Mouse (Mus musculus) left cerebral cortex, adult 8-10 months (tissue): ENCODE measurements around the gene Rps2. TPM values are rescaled to one million over a fixed set of nuclear protein-coding genes. Genes with fewer than 3 reads are reported as not detected.

ENCODE experiments used
- DNase-seq, 2 experiments: peaks; one replicate each; pipeline ENCODE4 v3.0.0; 2022; ENCODE audit warnings: low spot score in 2 of 2
- total RNA-seq, 4 experiments: library from RNA; stranded (reverse); gene quantifications; 2 replicates each; pipeline ENCODE4 v1.2.4; 2022

Gene Rps2
- total RNA-seq, 4 experiments from 2014 or later, result 270 to 312 (median 290) TPM

- DNase-seq, result no peak
Measured at GRCm38 (mm10) chr17:24765016-24765905, 47.3 kb downstream of the Rps2 start.

- no peak for DNase-seq
Measured at GRCm38 (mm10) chr17:24766266-24766875, 48.5 kb downstream of the Rps2 start.

- DNase-seq, result no peak
Measured at GRCm38 (mm10) chr17:24769146-24769545, 51.2 kb downstream of the Rps2 start.

Other genes with a start within 250 kb of the Rps2 start
- 10 to 100 TPM; 32.3 to 36.2 (median 34.5) TPM for gene E4f1, start 247.8 kb upstream of the Rps2 start, total RNA-seq
- 10 to 100 TPM; 59.0 to 68.7 (median 63.8) TPM for gene Pgp, start 247.7 kb upstream of the Rps2 start, total RNA-seq
- 1 to 10 TPM; 1.6 to 2.4 (median 1.8) TPM for gene Bricd5, start 244.2 kb upstream of the Rps2 start, total RNA-seq
- 10 to 100 TPM; 29.2 to 39.0 (median 35.4) TPM for gene Mlst8, start 239.0 kb upstream of the Rps2 start, total RNA-seq
- gene Caskin1, start 229.5 kb upstream of the Rps2 start, total RNA-seq, result 100 to 1,000 TPM; 119 to 135 (median 127) TPM
- 10 to 100 TPM; 78.0 to 85.3 (median 83.4) TPM for gene Traf7, start 190.2 kb upstream of the Rps2 start, total RNA-seq
- 10 to 100 TPM; 41.3 to 54.4 (median 48.4) TPM for gene Rab26, start 183.9 kb upstream of the Rps2 start, total RNA-seq
- gene Pkd1, start 168.3 kb upstream of the Rps2 start, total RNA-seq, result 10 to 100 TPM; 67.7 to 81.1 (median 77.3) TPM
- gene Tsc2, start 85.5 kb upstream of the Rps2 start, total RNA-seq, result 100 to 1,000 TPM; 123 to 148 (median 137) TPM
- gene Nthl1, start 85.4 kb upstream of the Rps2 start, total RNA-seq, result 1 to 10 TPM; 5.7 to 7.0 (median 6.1) TPM
- gene Slc9a3r2, start 67.8 kb upstream of the Rps2 start, total RNA-seq, result 10 to 100 TPM; 41.0 to 47.7 (median 42.0) TPM
- under 1 TPM in 1 of 4 experiments, not detected in 3; 0.63 TPM for gene Npw, start 59.7 kb upstream of the Rps2 start, total RNA-seq
- gene Zfp598, start 48.4 kb upstream of the Rps2 start, total RNA-seq, result 10 to 100 TPM; 30.4 to 40.9 (median 36.1) TPM
- gene Syngr3, start 28.2 kb upstream of the Rps2 start, total RNA-seq, result 100 to 1,000 TPM; 163 to 176 (median 164) TPM
- 10 to 100 TPM; 17.6 to 19.2 (median 18.0) TPM for gene Gfer, start 22.0 kb upstream of the Rps2 start, total RNA-seq
- gene Noxo1, start 21.9 kb upstream of the Rps2 start, total RNA-seq, result 1 to 10 TPM; 2.8 to 5.9 (median 3.0) TPM
- 10 to 100 TPM; 23.4 to 29.7 (median 25.6) TPM for gene Tbl3, start 10.5 kb upstream of the Rps2 start, total RNA-seq
- under 1 TPM in 1 of 4 experiments, not detected in 3; 0.37 TPM for gene Rnf151, start 53 bp upstream of the Rps2 start, total RNA-seq
- 100 to 1,000 TPM; 208 to 258 (median 238) TPM for gene Ndufb10, start 6.4 kb downstream of the Rps2 start, total RNA-seq
- under 1 TPM; 0.36 to 0.94 (median 0.43) TPM for gene Rpl3l, start 9.7 kb downstream of the Rps2 start, total RNA-seq
- gene Msrb1, start 18.5 kb downstream of the Rps2 start, total RNA-seq, result 10 to 100 TPM; 41.4 to 52.7 (median 44.7) TPM
- gene Hs3st6, start 34.9 kb downstream of the Rps2 start, total RNA-seq, result under 1 TPM; 0.51 to 0.65 (median 0.55) TPM
- not detected for gene Meiob, start 86.2 kb downstream of the Rps2 start, total RNA-seq
- 100 to 1,000 TPM; 129 to 143 (median 135) TPM for gene Hagh, start 122.0 kb downstream of the Rps2 start, total RNA-seq
- 10 to 100 TPM; 18.7 to 19.5 (median 19.1) TPM for gene Fahd1, start 132.2 kb downstream of the Rps2 start, total RNA-seq
- under 1 TPM in 2 of 4 experiments, not detected in 2; 0.17 to 0.25 TPM for gene Igfals, start 147.9 kb downstream of the Rps2 start, total RNA-seq
- gene Nubp2, start 168.2 kb downstream of the Rps2 start, total RNA-seq, result 10 to 100 TPM; 28.1 to 33.7 (median 32.0) TPM
- gene Spsb3, start 168.5 kb downstream of the Rps2 start, total RNA-seq, result 10 to 100 TPM; 51.6 to 57.5 (median 55.3) TPM
- gene Eme2, start 177.0 kb downstream of the Rps2 start, total RNA-seq, result 10 to 100 TPM; 44.3 to 57.5 (median 48.6) TPM
- 10 to 100 TPM; 65.0 to 73.3 (median 69.1) TPM for gene Mrps34, start 177.0 kb downstream of the Rps2 start, total RNA-seq
- 10 to 100 TPM; 43.5 to 59.7 (median 55.1) TPM for gene Nme3, start 178.4 kb downstream of the Rps2 start, total RNA-seq
- gene Mapk8ip3, start 218.9 kb downstream of the Rps2 start, total RNA-seq, result 100 to 1,000 TPM; 348 to 379 (median 363) TPM
- 1 to 10 TPM; 5.4 to 7.7 (median 7.0) TPM for gene Jpt2, start 242.6 kb downstream of the Rps2 start, total RNA-seq